In genomic region chr2:30759858-30760547, GRCm38 (mm10) we compare ENCODE assay signal across 7 mouse cellular contexts. TPM values are rescaled to one million over a fixed set of nuclear protein-coding genes. Genes with fewer than 3 reads are reported as not detected.
DNase-seq lines count a peak whose midpoint lies in the region; ATAC-seq lines count a peak whose summit lies in the region.

No protein-coding gene starts in this region.

- peaks cover 51% of the 10 kb centered on the region for H3K4me1 ChIP-seq in midbrain, embryonic 10.5 days
- peaks cover 13% of the 10 kb centered on the region; the same call in 1 of the 2 replicates for H3K4me1 ChIP-seq in midbrain, embryonic 15.5 days
- H3K4me1 ChIP-seq in embryonic facial prominence, embryonic 14.5 days (ENCODE audit: control insufficient read depth, insufficient read depth, low read length), result peaks cover 22% of the 10 kb centered on the region

- peak; percentile 79 for DNase-seq in midbrain, embryonic 10.5 days (ENCODE audit: low spot score)
- DNase-seq in embryonic facial prominence, embryonic 14.5 days (ENCODE audit: low spot score), result no peak
- peak; percentile 79 to 90 for DNase-seq in kidney, postnatal 25 days
- peak; percentile 86 for DNase-seq in yolk sac, embryonic 10.5 days (ENCODE audit: low spot score)
- DNase-seq in ovary, postnatal 14 days (ENCODE audit: low spot score), result no peak
- DNase-seq in frontal cortex, postnatal 10 days (ENCODE audit: low spot score in 2 of 2), result no peak

- H3K9me3 ChIP-seq in midbrain, embryonic 10.5 days (replicated peaks), result peaks cover 17% of the 10 kb centered on the region
- no peaks in the 10 kb centered on the region for H3K9me3 ChIP-seq in midbrain, embryonic 15.5 days
- H3K9me3 ChIP-seq in embryonic facial prominence, embryonic 14.5 days (ENCODE audit: control insufficient read depth, low read length), result peaks cover 11% of the 10 kb centered on the region

- peak overlapping the region; percentile 14 for H3K4me3 ChIP-seq in midbrain, embryonic 10.5 days
- H3K4me3 ChIP-seq in midbrain, embryonic 15.5 days, result no peak overlapping the region
- no peak overlapping the region for H3K4me3 ChIP-seq in embryonic facial prominence, embryonic 14.5 days (ENCODE audit: low read depth, low read length)

- ATAC-seq in midbrain, embryonic 15.5 days (replicated peaks), result no peak
- ATAC-seq in embryonic facial prominence, embryonic 14.5 days (ENCODE audit: low read depth), result no peak

- H3K27ac ChIP-seq in midbrain, embryonic 10.5 days (replicated peaks), result peak overlapping the region; percentile 92
- H3K27ac ChIP-seq in midbrain, embryonic 15.5 days, result no peak overlapping the region; the same call in 1 of the 2 replicates
- H3K27ac ChIP-seq in embryonic facial prominence, embryonic 14.5 days (replicated peaks; ENCODE audit: low read depth, low read length), result peak overlapping the region; percentile 82

- H3K27me3 ChIP-seq in midbrain, embryonic 10.5 days (ENCODE audit: low read depth, poor library complexity, severe bottlenecking), result no peaks in the 10 kb centered on the region
- no peaks in the 10 kb centered on the region for H3K27me3 ChIP-seq in midbrain, embryonic 15.5 days (replicated peaks)
- H3K27me3 ChIP-seq in embryonic facial prominence, embryonic 14.5 days (replicated peaks; ENCODE audit: control insufficient read depth, insufficient read depth, low read length), result no peaks in the 10 kb centered on the region

- H3K9ac ChIP-seq in midbrain, embryonic 15.5 days, result no peak overlapping the region
- no peak overlapping the region for H3K9ac ChIP-seq in embryonic facial prominence, embryonic 14.5 days (ENCODE audit: low read depth, low read length)

- WGBS in midbrain, embryonic 10.5 days, result 32% methylated on average over 10 of the region's 10 CpGs
- 40% methylated on average over 10 of the region's 10 CpGs for whole genome bisulfite sequencing in midbrain, embryonic 15.5 days
- 51% methylated on average over 10 of the region's 10 CpGs for WGBS in embryonic facial prominence, embryonic 14.5 days

- 0 out of 2 replicates have a peak, but pooled peaks cover 4% of the 10 kb centered on the region for H3K36me3 ChIP-seq in midbrain, embryonic 10.5 days
- no peaks in the 10 kb centered on the region for H3K36me3 ChIP-seq in midbrain, embryonic 15.5 days (replicated peaks)
- H3K36me3 ChIP-seq in embryonic facial prominence, embryonic 14.5 days (ENCODE audit: control insufficient read depth, insufficient read depth, low read length), result no peaks in the 10 kb centered on the region

- no peak overlapping the region for H3K4me2 ChIP-seq in midbrain, embryonic 15.5 days
- H3K4me2 ChIP-seq in embryonic facial prominence, embryonic 14.5 days (ENCODE audit: low read depth, low read length), result no peak overlapping the region

RNA-seq across cellular contexts. Expression of gene 1700001O22Rik, which starts 43.5 kb away (rescaled TPM):
- polyA plus RNA-seq in midbrain, embryonic 10.5 days (2016; fragmentation: Nextera tagmentation; extraction: Ambion mirVana), result 3.5 and 4.0 TPM in 2 replicates
- 1.2 and 1.7 TPM in 2 replicates for polyA plus RNA-seq in midbrain, embryonic 15.5 days (2015; fragmentation: Nextera tagmentation; extraction: Ambion mirVana)
- 1.9 and 2.5 TPM in 2 replicates for polyA plus RNA-seq in embryonic facial prominence, embryonic 14.5 days (2014; fragmentation: Nextera tagmentation; extraction: Ambion mirVana)

RNA-seq across cellular contexts. Expression of gene Ntmt1, which starts 47.6 kb away (rescaled TPM):
- 126 and 127 TPM in 2 replicates for polyA plus RNA-seq in midbrain, embryonic 10.5 days (2016; fragmentation: Nextera tagmentation; extraction: Ambion mirVana)
- polyA plus RNA-seq in midbrain, embryonic 15.5 days (2015; fragmentation: Nextera tagmentation; extraction: Ambion mirVana), result 122 and 123 TPM in 2 replicates
- 81.7 and 85.6 TPM in 2 replicates for polyA plus RNA-seq in embryonic facial prominence, embryonic 14.5 days (2014; fragmentation: Nextera tagmentation; extraction: Ambion mirVana)

Comparison
In these comparisons a context has a peak if more than half of its experiments do, and no peak if none do; other contexts are left out.
1. DNase-seq: peak in midbrain, embryonic 10.5 days (single experiment), kidney, postnatal 25 days (2 of 2) and yolk sac, embryonic 10.5 days (single experiment); none in embryonic facial prominence, embryonic 14.5 days (single experiment), ovary, postnatal 14 days (single experiment) and frontal cortex, postnatal 10 days (0 of 2).